In the genomic region with DNA sequence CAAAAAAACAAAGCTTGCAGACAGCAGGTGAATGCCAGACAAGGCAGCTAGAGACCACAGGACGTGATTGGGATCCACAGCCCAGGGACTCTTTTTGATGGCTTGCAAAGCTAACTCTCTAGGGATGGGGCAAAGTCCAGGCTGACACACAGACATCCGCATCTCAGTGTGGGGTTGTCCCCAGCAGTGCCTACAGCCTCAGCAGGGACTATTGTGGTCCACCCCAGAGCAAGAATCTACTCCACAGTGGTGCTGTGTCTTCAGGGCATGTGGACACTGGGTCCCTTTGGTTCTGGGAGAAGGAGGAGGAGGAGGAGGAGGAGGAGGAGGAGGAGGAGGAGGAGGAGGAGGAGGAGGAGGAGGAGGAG, we compare ENCODE assay signal across 9 mouse cellular contexts. TPM values are rescaled to one million over a fixed set of nuclear protein-coding genes. Genes with fewer than 3 reads are reported as not detected.
DNase-seq lines count a peak whose midpoint lies in the region; ATAC-seq and TF ChIP-seq lines count a peak whose summit lies in the region.
"Had no signal": no experiment of that assay in that cellular context is flagged by ENCODE, and none has a peak within 500 bp of the region (broad histone marks: within the 10 kb centered on the region; RNA-seq: fewer than 3 reads in every experiment).

No protein-coding gene starts in this region.

- no peak overlapping the region for H3K4me2 ChIP-seq in lung, embryonic 15.5 days
- H3K4me2 ChIP-seq in intestine, postnatal 0 days (replicated peaks; ENCODE audit: low read depth) = peak overlapping the region; percentile 44; the same call in 1 of the 2 replicates
- peak overlapping the region; percentile 20; the same call in 1 of the 2 replicates for H3K4me2 ChIP-seq in neural tube, embryonic 14.5 days (ENCODE audit: low read depth, low read length)

- peaks cover 48% of the 10 kb centered on the region for H3K4me1 ChIP-seq in cerebellum, adult 2 months (ENCODE audit: control insufficient read depth, insufficient read depth, low read length)
- peaks cover 9% of the 10 kb centered on the region for H3K4me1 ChIP-seq in lung, embryonic 15.5 days
- H3K4me1 ChIP-seq in intestine, postnatal 0 days (replicated peaks; ENCODE audit: control insufficient read depth, insufficient read depth, low read length) = no peaks in the 10 kb centered on the region; the same call in 1 of the 2 replicates
- no peaks in the 10 kb centered on the region for H3K4me1 ChIP-seq in neural tube, embryonic 14.5 days (ENCODE audit: control insufficient read depth, insufficient read depth, low read length)

- peak; percentile 20; the same call in 1 of the 2 replicates for ATAC-seq in lung, embryonic 15.5 days (ENCODE audit: borderline replicate concordance, extremely low read depth, low FRiP score, low TSS enrichment)
- ATAC-seq in intestine, postnatal 0 days = peak; percentile 74
- ATAC-seq in neural tube, embryonic 14.5 days (ENCODE audit: low read depth) = no peak

- H3K9me3 ChIP-seq in lung, embryonic 15.5 days = no peaks in the 10 kb centered on the region
- H3K9me3 ChIP-seq in intestine, postnatal 0 days (ENCODE audit: control insufficient read depth) = no peaks in the 10 kb centered on the region
- H3K9me3 ChIP-seq in neural tube, embryonic 14.5 days (ENCODE audit: control insufficient read depth, low read length) = no peaks in the 10 kb centered on the region

- no peak for DNase-seq in cerebellum, adult 2 months
- no peak for DNase-seq in cerebellum, adult 9-10 months
- no peak for DNase-seq in lung, postnatal 10 days
- DNase-seq in adrenal gland, adult 2 months = no peak
- DNase-seq in frontal cortex, postnatal 25 days (ENCODE audit: low spot score in 2 of 2) = no peak
- DNase-seq: thymus, postnatal 25 days had no signal

- H3K27me3 ChIP-seq in cerebellum, adult 2 months (ENCODE audit: control insufficient read depth, insufficient read depth, low read length) = no peaks in the 10 kb centered on the region
- peaks cover 29% of the 10 kb centered on the region for H3K27me3 ChIP-seq in lung, embryonic 15.5 days
- no peaks in the 10 kb centered on the region for H3K27me3 ChIP-seq in intestine, postnatal 0 days (replicated peaks; ENCODE audit: control insufficient read depth, insufficient read depth, low read length)
- no peaks in the 10 kb centered on the region for H3K27me3 ChIP-seq in neural tube, embryonic 14.5 days (ENCODE audit: control insufficient read depth, insufficient read depth, low read length)

- H3K27ac ChIP-seq in cerebellum, adult 2 months (ENCODE audit: insufficient read depth, low read length) = peak overlapping the region; percentile 79
- no peak overlapping the region for H3K27ac ChIP-seq in lung, embryonic 15.5 days
- H3K27ac ChIP-seq in intestine, postnatal 0 days (ENCODE audit: low read depth, low read length) = no peak overlapping the region
- no peak overlapping the region for H3K27ac ChIP-seq in neural tube, embryonic 14.5 days (ENCODE audit: low read depth, low read length)

- TF ChIP-seq POLR2A in cerebellum, adult 2 months (IDR thresholded peaks at IDR 0.05; ENCODE audit: borderline replicate concordance, insufficient read depth, low read length) = no peak

- 19% methylated on average over 2 of the region's 2 CpGs for WGBS in cerebellum, adult 2 months
- WGBS in lung, embryonic 15.5 days = 12% methylated on average over 2 of the region's 2 CpGs
- WGBS in intestine, postnatal 0 days = 18% methylated on average over 2 of the region's 2 CpGs
- 22% methylated on average over 2 of the region's 2 CpGs for WGBS in neural tube, embryonic 14.5 days

- no peak overlapping the region for H3K9ac ChIP-seq in lung, embryonic 15.5 days
- no peak overlapping the region for H3K9ac ChIP-seq in intestine, postnatal 0 days (ENCODE audit: low read depth, low read length)
- H3K9ac ChIP-seq in neural tube, embryonic 14.5 days (replicated peaks; ENCODE audit: low read depth, low read length) = no peak overlapping the region

- H3K36me3 ChIP-seq in lung, embryonic 15.5 days = no peaks in the 10 kb centered on the region
- no peaks in the 10 kb centered on the region for H3K36me3 ChIP-seq in intestine, postnatal 0 days (ENCODE audit: control insufficient read depth, insufficient read depth)
- H3K36me3 ChIP-seq in neural tube, embryonic 14.5 days (ENCODE audit: control insufficient read depth, insufficient read depth, low read length) = no peaks in the 10 kb centered on the region

- no peak overlapping the region for H3K4me3 ChIP-seq in cerebellum, adult 2 months (replicated peaks; ENCODE audit: insufficient read depth, low read depth, low read length)
- no peak overlapping the region for H3K4me3 ChIP-seq in lung, embryonic 15.5 days
- H3K4me3 ChIP-seq in intestine, postnatal 0 days (ENCODE audit: low read depth, low read length) = 0 out of 2 replicates have a peak overlapping the region, but pooled peaks have one; percentile 11
- no peak overlapping the region for H3K4me3 ChIP-seq in neural tube, embryonic 14.5 days (ENCODE audit: low read depth, low read length)

- TF ChIP-seq CTCF in cerebellum, adult 2 months (IDR thresholded peaks at IDR 0.05; ENCODE audit: borderline replicate concordance, insufficient read depth, low read depth, low read length) = no peak
- TF ChIP-seq CTCF in intestine, postnatal 0 days (IDR thresholded peaks at IDR 0.05; ENCODE audit: low read depth) = no peak

RNA-seq across cellular contexts. Expression of gene Sfswap, which starts 45.5 kb away (rescaled TPM):
- 191 and 194 TPM in 2 replicates for polyA plus RNA-seq in cerebellum, adult 2 months (2012; rRNA removed)
- 38.4 and 42.8 TPM in 2 replicates for polyA plus RNA-seq in lung, embryonic 15.5 days (2015; fragmentation: Nextera tagmentation; extraction: Ambion mirVana)
- 19.4 and 19.8 TPM in 2 replicates for polyA plus RNA-seq in intestine, postnatal 0 days (2015; fragmentation: Nextera tagmentation; extraction: Ambion mirVana)
- polyA plus RNA-seq in neural tube, embryonic 14.5 days (2014; fragmentation: Nextera tagmentation; extraction: Ambion mirVana) = 60.4 and 65.6 TPM in 2 replicates
- total RNA-seq in adrenal gland, adult 2 months (2021) = 10 to 100 TPM; 39.7 to 45.7 TPM
- polyA plus RNA-seq in adrenal gland, adult 2 months (2012; rRNA removed) = 98.1 and 108 TPM in 2 replicates
